Mouse (Mus musculus) spleen, adult 2 months (tissue): ENCODE results near the gene Susd5.
"Not testable (repeated sequence)": the region's sequence is repeated elsewhere in the genome, so short reads cannot be mapped to it uniquely, and the experiment has no call there.

Experiments used
- CTCF ChIP-seq: fragments of 200-500 bp; IDR thresholded peaks from 2 replicates; pipeline ENCODE4 v1.5.1; 2011; ENCODE audit warnings: mild to moderate bottlenecking, inconsistent platforms; ENCODE audit not compliant: insufficient read depth, insufficient read length, insufficient replicate concordance; ENCODE audit errors: extremely low read depth
- POLR2A ChIP-seq: fragments of 200-500 bp; IDR thresholded peaks from 2 replicates; pipeline ENCODE4 v1.6.1; 2011; ENCODE audit warnings: low read depth, low read length, inconsistent platforms

GRCm38 (mm10) chr9:114088885-114089284, 31.9 kb downstream of the Susd5 start:
- not testable (repeated sequence) for TF ChIP-seq POLR2A, CTCF
